Mouse (Mus musculus) yolk sac, embryonic 10.5 days (tissue): ENCODE data around the gene 0610040J01Rik.

Experiments used
- DNase-seq: peaks from one replicate; pipeline ENCODE4 v3.0.0-alpha.2; 2017; ENCODE audit warnings: low spot score

Gene 0610040J01Rik

DNA sequence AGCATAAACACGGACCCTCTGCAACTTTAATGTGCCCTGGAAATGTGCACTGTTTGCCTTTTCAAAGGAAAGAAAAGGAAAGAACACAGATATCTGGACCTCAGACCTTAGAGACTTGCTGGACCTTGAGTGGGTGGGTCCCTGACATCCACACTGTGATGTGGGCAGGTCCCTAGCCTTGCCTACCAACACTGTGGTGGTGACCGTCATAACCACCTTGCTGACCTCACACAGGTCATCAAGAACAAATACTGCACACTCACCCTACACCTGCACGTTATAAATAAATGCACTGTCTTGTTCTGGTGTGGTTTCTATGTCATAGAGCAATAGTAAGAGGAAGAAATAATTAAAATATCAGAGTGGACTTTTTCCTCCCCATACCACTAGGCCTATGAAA is 91.2 kb downstream of the 0610040J01Rik start:
- DNase-seq, result no peak

GRCm38 (mm10) chr5:63906149-63907093 is 94.3 kb downstream of the 0610040J01Rik start:
- DNase-seq, result peak; percentile 75

GRCm38 (mm10) chr5:63907513-63907912 is 95.3 kb downstream of the 0610040J01Rik start:
- DNase-seq, result no peak

DNA sequence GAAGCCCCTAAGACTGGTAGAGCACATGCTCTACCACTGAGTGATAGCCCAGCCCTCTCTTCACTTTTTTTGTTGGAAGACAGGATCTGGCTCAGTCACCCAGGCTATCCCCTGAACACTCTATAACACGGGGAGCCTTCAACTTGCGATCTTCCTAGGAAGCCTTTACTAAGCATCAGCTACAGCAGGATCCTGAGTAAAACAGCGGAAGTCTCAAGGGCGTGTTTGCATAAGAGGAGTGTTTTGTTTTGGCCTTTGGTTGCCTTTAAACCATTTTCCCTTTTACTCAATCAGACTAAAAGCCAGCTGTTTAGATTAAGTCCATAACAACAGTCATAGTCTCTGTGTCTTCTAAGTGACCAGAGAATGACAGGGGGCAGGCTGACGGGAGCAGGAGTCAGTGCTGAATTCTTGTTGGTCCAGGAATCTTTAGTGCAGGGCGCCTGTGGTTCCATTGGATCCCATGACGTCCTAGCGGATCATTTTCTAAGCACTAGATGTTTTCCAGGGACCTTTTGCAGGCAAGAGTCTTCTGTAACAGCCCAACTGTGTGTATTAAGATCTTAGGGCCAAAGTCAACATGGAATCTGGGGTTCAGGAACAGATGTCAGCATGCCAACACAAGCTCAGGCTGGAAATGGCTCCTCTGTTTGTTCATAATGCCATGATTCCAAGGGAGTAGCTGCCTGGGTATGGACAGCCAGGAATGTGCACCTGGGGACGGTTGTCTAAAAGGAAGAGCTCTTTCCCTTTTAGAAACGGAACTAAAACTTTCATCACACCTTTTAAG is 98.2 kb downstream of the 0610040J01Rik start:
- DNase-seq, result no peak

DNA sequence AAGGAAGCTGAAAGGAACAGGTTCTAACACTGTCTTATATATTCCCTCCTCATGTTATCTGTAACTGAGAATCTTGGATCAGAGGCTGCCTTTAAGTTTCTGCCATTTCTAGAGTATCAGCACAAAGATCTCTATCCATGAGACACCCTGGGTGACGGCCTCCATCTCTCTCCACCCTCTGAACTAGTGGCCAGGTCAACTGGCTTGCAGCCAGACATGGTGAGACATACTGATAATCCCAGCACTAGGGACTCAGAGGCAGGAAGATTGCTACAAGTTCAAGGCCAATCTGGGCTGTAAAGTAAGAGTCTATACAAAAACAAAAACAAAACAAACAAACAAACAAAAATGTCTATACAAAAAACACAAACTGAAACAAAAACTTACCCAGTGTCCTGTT is 102.7 kb downstream of the 0610040J01Rik start:
- no peak for DNase-seq

- no peak for DNase-seq
Observed at GRCm38 (mm10) chr5:63916457-63917139, 104.4 kb downstream of the 0610040J01Rik start.

- peak; percentile 46 for DNase-seq
Observed at GRCm38 (mm10) chr5:63918201-63918600, 106.0 kb downstream of the 0610040J01Rik start.

DNA sequence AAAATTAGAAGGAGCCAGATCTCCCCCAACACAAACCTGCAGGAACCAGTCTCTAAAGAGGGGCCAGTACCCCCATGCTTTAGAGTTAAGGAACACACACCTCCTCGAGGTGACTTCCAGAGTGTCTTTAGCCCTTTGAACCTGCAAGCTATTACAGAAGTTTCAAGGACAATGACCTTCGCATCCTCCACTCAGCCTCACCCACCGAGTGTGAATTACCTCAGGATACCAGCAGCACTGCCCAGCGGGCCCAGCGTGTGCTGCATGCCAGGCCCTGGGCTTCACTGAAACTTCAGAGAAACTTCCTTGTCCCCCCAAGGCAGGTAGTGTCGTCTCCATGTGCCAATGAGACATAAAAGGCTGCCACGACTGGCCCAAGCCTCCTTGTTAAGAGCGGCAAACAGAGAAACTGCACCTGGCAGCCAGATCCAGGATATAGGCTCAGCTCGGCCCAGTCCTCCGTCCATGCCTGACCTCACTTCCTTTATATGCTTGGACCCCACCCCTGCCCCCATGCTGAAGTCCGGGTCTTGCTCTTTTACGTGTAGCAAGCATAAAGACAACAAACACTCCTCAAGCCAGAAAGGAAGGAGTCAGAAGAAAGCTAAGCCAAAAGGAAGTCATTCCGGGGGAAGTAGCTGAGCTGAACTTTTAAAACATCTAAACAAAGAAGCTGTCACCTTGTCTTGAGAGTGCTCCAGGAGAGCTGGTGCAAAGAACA is 111.3 kb downstream of the 0610040J01Rik start:
- no peak for DNase-seq

DNA sequence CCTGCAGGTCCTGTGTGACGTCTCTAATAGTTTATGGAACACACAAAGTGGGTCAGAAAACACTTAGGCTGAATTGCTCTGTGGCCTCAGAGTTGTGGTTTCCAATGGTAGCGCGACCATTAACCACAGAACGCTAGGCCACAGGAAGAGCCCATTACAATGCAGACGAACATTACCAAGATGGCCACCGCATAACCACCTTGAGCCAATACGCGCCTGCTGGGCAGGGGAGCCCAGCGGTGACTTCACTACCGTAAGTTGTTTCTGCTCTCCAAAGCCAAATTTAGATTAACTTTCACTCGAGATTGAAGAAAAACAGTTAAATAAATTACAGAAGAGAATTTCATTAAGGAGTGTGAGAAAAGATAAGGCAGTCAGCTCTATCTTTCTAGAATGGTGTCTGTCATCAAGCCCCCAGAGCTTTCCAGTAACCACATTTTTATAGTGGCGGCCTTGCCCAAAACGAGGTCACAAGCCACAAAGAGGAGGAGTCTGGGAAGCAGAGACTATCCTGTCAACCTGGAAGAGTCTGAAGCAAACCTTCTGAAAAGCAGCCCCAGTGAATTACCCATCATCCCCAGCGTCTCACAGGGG is 113.0 kb downstream of the 0610040J01Rik start:
- no peak for DNase-seq

DNA sequence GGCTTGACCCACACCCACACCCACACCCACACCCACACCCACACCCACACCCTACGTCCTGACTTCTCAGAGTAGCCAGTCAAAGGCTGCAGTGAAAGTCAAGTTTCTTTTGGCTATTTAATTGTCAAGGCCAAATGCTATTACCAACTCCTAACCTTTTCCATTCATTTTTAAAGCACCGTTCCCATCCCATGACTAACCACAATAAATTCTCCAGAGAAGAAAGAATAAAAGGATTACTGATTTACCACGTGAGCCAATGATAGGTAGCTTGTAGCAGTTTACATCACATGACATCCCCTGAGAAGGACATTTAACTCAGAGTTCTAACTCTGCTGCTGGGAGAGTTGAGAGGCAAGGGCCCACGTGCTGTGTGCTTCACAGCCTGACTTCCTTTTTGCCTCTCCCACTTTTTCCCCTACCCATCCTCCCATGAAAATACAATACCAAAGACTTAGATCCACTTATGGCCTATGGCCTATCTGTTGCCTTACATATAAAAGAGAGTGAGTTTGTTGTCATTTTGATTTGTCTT is 118.7 kb downstream of the 0610040J01Rik start:
- no peak for DNase-seq

GRCm38 (mm10) chr5:63932829-63933228 is 120.7 kb downstream of the 0610040J01Rik start:
- DNase-seq, result no peak

DNA sequence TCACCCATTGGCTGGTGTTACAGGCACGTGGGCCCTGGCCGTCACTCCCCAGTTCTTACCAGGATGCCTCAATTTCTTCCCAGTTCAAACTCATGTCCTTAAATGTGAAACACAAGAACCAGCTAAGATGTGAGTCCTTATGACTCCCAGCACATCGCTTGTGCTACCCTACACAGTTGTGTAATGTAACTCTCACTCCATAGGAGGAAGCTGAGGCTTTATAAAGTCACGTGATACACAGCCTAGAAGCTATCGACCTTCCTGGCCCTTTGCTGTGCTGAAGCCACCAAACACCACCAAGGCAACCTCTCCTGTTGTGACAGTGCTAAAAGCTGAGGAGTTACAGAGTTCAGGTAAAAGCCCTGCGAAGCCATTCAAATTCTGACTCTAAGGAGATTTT is 123.4 kb downstream of the 0610040J01Rik start:
- DNase-seq, result no peak

DNA sequence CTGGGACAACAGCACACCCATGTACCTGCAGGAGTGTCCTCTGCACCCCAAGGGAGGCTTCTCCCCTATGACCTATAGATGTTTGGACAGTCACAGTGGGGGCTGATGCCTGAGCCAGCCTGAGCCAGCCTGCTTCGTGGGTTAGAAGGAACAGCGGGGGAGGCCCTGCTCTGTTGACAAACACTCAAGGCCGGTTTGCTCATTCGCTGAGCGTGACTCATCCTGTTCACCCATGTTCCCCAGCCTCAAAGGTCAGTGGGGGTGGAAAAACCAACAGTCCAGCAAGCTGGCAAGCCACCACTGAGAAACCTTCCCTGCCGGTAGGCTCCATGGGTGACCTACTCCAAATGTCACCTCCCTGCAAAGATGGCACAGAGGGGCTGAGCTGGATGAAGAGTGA is 124.6 kb downstream of the 0610040J01Rik start:
- DNase-seq, result peak; percentile 85

- DNase-seq, result peak; percentile 60
Observed at GRCm38 (mm10) chr5:63938575-63938974, 126.4 kb downstream of the 0610040J01Rik start.

DNA sequence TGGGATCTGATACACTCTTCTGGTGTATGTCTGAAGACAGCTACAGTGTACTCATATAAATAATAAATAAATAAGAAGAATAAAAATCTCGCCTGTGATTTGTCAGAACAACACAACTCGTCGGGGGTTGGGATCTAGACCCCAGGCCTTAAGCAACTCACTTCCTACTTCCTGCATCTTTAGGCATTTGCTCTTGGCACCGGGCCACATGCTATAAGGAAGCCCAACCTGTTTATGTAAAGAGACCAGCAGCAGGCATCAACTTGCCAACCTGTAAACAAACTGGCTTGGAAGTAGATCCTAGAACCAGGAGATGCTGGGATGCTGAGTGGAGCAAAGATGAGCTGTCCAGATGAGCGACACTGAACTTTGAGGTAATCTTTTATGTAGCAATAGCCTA is 129.7 kb downstream of the 0610040J01Rik start:
- DNase-seq, result no peak

DNA sequence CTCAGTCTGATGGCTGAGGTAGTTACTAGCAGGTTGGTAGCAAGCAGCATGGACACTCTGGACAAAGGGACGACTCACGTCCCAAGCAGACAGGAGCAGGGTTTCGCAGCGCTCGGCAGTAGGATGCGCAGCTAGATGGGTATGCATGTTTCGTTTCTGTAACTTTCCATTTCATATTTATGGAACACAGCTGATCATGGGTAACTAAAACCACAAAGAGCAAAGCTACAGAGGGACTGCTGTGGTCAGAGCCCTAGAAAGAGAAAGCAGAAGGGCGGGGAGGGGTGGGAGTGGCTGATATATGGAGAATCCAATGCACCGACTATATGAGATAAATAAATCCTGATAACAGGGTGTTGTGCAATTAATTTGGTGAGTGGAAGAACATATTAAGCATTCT is 131.1 kb downstream of the 0610040J01Rik start:
- DNase-seq, result no peak

GRCm38 (mm10) chr5:63947526-63947925 is 135.4 kb downstream of the 0610040J01Rik start:
- no peak for DNase-seq

DNA sequence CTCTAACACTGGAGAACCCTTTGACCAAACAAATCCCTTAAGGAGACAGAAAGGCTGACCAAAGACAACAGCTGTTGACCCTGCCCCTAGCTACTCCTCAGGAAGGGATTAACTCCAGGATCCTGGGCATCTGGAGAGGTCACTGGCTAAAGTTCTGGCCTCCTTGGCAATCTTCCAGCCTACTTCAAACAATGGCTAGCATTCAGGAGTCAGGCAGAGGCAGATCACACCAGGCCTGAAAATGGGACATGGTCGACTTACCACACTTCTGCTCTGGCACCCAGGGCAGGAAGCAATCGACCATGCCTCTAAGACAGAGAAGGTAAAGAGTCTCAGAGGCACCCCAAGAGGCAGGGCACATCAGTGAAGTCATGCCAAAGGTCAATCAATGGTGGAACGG is 137.0 kb downstream of the 0610040J01Rik start:
- peak; percentile 69 for DNase-seq
